Mouse (Mus musculus) C2C12 (cell line): ENCODE results near the gene Cpsf4l.

Experiments
- CTCF ChIP-seq: IDR thresholded peaks from one replicate; pipeline ENCODE4 v1.5.1; 2011; ENCODE audit not compliant: control insufficient read depth, insufficient read depth, insufficient read length
- USF1 ChIP-seq: IDR thresholded peaks from one replicate; pipeline ENCODE4 v1.6.1; 2011; ENCODE audit warnings: low read depth, mild to moderate bottlenecking, control low read depth, moderate library complexity

GRCm38 (mm10) chr11:113733631-113734364 lies 24.0 kb upstream of the Cpsf4l start:
- TF ChIP-seq CTCF (no peak), USF1 (no peak)
